Mouse (Mus musculus): ENCODE data around the gene St6galnac3.
"Not testable (repeated sequence)": the region's sequence is repeated elsewhere in the genome, so short reads cannot be mapped to it uniquely, and the experiment has no call there.

St6galnac3 gene

DNA sequence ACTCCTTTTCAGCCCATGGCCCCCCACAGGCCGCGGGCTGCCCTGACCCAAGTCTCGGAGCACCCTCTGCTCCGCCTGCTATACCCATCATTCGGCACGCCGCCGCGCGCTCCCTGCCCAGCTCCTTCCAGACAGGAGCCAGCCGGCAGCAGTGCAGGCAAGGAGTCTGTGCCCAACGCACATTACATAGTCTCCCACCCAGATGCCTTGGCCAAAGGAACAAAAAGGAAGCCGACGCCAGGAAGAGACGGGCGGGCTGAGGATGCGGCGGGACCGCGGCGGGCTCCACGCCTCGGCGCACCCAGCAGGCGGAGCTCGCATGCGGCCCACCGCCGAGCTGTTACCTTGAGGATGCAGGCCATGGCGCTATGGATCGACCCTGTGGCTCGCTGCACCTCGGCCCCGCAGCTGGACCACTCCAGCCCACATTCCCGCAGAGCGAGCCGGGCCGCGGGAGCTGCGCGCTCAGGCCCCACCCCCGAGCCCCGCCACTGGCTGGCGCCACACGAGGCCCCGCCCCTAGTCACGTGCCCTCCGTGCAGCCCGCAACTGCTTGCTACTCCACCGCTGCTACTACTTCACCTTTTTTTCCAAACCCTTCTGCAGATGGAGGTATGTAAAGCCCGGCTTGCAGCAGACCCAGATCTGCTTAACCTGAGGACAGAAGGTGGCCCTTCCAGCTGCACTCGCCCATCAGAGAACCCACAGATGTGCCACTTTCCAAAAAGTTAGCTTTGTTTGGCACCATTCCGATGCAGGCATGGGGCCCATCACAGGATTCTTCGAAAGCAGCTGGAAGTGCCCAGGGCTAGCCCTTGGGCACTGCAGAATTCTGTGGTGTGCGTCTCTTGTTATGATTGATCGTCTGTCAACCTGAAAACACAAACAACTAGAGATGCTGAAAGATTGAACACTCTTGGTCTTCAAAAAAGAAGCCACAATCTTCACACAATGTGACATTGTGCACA, at the start of gene St6galnac3:
St6galnac3 (minus strand) TSS at position 474 of the 968 bp plus-strand sequence.
- peak; percentile 51 for DNase-seq (ENCODE audit: low read depth)

- DNase-seq (ENCODE audit: low read depth), result no peak
Observed at GRCm38 (mm10) chr3:153774568-153774967, 49.6 kb upstream of the St6galnac3 start.

DNA sequence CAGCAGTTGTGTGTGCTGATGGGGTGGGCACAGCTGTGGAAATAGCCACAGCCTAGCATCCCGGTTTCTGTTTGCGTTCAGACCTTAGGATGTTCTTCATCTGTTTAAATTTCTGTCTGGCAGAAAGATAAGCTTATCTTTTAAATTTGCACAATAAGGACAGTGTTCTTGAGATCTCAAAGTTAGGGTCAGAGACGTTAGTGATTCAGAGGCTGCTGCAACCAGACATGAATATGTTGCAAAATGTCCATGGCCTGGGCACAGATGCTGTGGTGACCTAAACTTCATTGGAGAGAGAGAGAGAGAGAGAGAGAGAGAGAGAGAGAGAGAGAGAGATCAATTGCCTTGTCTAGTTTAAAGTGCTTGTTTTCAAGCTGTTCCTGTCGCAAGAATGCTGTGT, 46.5 kb upstream of the St6galnac3 start:
- no peak for DNase-seq (ENCODE audit: low read depth)

GRCm38 (mm10) chr3:153770573-153770972, 45.6 kb upstream of the St6galnac3 start:
- no peak for DNase-seq (ENCODE audit: low read depth)

- no peak for DNase-seq (ENCODE audit: low read depth)
Observed at GRCm38 (mm10) chr3:153769220-153769619, 44.2 kb upstream of the St6galnac3 start.

- DNase-seq (ENCODE audit: low read depth), result no peak
Observed at GRCm38 (mm10) chr3:153765171-153765570, 40.2 kb upstream of the St6galnac3 start.

DNA sequence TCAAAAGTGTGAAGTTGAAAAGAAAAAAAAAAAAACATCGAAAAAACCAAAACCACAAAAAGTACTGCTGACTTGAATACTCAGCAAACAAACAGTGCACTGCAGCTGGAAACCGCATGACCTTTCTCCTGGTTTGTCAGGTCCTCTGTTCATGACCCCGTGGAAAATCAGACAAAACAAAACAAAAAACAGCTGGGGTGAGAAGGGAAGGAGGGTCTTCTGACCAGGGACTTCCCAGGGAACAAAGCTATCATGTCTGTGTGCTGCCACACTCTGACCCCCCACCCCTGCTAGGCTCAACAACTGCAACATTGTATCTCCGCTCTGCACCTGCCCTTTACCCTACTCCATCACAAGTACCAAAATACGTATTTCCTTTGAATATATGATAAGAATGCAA, 39.8 kb upstream of the St6galnac3 start:
- DNase-seq (ENCODE audit: low read depth), result peak; percentile 14

GRCm38 (mm10) chr3:153761171-153761570, 36.2 kb upstream of the St6galnac3 start:
- no peak for DNase-seq (ENCODE audit: low read depth)

DNA sequence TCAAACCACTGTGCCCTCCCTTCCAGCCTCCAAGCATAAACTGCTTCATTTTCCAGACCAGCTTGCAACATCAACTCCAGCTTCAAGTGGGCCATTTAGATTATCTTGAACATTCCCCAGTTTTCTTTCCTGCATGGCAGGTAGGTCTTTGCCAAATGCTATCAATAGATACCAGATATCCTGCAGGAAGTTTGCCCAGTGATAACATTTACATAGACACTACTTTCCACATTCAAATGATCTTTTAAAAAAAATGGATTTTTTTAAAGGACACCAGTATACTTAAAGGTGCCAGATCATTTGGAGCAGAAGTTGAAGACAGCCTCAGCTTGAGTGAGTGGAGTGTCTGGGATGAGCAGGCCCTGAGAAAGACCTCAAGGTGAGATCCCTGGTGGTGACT, 34.3 kb upstream of the St6galnac3 start:
- DNase-seq (ENCODE audit: low read depth), result no peak

DNA sequence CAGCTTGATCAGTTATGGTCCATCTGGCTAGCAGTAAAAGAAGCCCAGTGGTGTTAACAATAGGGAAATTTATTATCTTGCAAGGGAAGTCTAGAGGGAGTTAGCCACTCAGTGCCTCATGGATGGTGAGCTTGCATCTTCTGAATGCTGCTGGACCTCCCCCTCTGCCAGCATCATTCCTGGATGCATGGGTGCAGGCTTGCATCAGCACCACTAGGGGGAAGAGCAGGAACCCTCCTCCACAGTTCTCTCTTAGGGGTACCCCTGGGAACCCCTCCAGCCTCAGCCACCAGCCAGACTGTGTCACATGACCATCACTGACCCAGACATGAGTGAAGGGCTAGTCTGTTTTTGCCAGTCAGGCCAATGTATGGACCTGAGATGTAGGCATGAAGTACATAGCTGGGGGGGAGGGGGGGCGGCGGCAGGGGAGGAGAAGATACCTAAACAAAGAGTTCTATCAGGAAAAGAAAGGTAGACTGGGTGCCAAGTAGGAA, 31.6 kb upstream of the St6galnac3 start:
- no peak for DNase-seq (ENCODE audit: low read depth)

DNA sequence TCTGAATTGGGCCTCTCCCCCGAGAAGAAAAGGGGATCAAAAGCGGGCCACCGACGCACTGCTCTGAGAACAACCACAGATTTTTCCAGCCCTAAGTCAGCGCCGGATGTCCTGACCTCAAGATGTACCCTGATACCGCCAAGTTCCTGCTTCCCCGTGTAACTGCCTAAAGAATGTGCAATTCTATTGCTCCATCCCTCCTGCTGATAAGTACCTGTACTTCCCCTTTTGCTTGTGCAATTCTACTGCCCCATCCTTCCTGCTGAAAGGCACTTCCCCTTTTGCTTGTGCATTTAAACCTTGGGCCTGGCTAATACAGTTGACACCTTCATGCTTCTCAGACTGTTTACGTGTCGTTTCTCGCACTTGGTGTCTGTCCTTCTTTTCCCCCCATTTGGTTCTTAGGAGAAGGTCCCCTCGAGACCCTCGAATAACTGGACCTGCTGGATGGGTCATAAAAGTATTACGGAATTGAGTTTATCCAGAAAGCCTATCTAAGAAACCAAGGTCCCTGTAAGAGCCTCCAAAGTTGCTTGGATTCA, 30.9 kb upstream of the St6galnac3 start:
- not testable (repeated sequence) for DNase-seq (ENCODE audit: low read depth)

DNA sequence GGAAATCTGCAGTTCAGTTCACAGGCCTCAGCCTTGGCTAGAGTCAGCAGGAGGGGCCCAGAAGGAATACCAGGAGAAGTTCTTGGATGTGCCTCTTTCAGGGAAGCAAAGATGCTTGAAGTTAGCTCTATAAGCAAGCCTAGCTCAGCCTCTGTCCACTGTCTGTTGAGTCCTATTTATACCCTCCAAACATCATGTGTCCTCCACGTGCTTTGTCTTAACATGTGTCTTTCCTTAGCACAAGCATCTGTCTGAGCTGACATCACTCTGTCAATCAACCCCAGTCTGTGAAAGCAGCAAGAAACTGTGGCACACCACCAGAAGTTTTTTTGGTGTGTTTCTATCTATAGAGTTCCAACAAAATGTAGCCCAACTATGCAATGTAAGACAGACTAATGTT, 26.5 kb upstream of the St6galnac3 start:
- no peak for DNase-seq (ENCODE audit: low read depth)

DNA sequence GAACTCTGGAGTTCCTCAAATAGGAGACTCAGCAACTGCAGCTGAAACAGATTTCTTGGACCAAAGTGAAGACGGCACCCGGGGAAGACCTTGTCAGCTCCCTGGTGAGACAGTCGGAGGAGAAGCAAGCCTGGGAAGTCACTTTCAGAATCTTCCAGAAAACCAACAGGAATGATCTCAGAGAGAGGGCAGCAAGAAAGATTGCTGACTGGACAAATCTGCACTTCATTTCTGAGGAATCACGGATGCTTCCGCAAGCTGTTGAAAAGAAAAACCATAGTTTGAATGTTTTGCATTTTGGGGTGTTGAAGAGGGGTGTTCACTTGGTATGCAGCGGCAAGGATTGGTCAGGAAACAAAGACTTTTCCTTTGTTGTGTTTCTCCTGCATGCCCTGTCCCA, 24.4 kb upstream of the St6galnac3 start:
- DNase-seq (ENCODE audit: low read depth), result no peak

DNA sequence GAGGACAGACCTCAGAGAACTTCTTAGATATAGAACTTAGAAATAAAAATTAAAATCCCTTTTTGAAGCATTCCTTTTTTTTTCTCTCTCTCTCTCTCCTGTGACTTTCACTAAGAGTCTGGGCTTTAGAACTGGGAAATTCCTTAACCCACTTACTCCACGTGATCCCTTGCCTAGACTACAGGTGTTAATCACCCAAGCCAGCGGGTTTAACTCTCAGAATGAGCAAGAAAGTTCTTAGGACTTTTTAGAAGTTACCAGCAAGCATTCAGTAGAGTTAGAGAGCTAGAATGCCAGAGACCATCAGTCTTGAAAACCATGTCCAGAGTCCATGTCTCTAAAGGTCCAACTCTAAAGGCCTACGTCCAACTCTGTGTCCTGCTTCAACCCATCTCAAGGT, 23.3 kb upstream of the St6galnac3 start:
- no peak for DNase-seq (ENCODE audit: low read depth)

DNA sequence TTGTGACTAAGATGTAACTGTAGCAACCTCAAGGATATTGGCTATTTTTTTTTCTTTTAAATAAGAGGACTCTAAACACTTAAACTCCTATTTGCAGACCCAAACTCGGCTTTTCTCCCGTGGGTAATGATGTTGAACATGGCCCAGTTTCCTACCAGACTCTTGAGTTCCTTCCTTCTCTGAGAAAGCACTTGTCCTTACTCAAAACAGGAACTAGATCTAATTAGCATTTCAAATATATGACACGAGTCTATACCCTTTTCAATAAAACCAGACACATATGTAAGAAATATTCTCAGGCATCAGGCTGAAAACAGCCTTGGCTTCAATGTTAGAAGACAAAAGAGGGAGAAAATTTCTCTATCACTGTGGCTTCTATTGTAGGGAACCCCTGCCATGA, 20.1 kb upstream of the St6galnac3 start:
- DNase-seq (ENCODE audit: low read depth), result no peak

DNA sequence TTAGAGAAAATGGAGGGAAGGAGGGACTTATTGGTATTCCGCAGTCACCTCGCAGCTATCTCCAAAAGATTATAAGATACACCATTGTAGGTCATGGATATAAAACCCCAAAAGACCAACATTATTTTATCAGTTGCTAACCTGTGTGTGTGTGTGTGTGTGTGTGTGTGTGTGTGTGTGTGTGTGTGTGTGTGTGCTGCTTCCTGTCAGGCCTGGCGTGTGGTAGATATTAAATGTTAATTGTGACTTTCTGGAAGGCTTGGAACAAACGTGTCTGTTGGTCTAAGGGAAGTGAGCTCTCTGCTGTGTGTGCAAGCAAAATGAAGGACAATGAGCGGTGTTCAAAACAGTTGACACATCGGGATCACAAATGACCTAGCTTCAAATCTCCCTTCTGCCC, 19.5 kb upstream of the St6galnac3 start:
- DNase-seq (ENCODE audit: low read depth), result no peak

DNA sequence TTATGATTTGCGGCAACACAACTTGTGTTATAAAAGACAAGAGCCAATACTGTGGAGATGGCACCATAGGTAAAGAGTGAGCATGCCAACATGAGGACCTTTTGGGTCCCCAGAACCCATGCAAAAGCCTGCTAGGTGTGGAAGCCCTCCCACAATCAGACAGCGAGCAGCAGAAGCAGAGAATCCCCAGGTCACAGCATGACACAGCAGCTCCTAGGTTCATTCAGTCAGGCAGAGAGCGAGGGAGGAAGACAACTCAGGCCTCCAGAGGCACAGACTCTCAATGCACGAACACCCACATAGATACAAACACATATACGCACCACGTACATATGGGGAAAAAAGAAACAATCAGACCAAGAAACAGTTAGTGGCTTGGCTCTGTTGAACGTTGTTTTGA, 16.8 kb upstream of the St6galnac3 start:
- DNase-seq (ENCODE audit: low read depth), result no peak

- DNase-seq (ENCODE audit: low read depth), result no peak
Observed at GRCm38 (mm10) chr3:153739351-153739750, 14.4 kb upstream of the St6galnac3 start.

DNA sequence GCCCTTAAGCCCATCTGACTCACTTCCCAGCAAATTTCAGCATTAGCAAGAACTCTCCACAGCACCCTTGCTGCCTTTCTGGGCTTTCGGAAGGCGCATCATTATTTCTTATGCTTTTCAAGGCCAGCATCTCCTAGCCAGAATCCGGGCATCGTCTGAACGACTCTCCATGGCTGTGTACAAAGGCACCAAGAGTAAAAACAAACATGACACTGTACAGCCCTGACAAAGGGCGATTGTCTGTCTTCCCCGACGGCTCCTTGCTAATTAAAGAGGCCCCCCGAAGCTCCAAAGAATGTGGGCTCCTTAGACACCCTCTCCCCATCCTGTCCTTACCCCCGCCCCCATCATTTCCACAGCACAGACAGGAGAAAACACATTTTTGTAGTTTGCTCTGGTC, 13.4 kb upstream of the St6galnac3 start:
- DNase-seq (ENCODE audit: low read depth), result no peak

DNA sequence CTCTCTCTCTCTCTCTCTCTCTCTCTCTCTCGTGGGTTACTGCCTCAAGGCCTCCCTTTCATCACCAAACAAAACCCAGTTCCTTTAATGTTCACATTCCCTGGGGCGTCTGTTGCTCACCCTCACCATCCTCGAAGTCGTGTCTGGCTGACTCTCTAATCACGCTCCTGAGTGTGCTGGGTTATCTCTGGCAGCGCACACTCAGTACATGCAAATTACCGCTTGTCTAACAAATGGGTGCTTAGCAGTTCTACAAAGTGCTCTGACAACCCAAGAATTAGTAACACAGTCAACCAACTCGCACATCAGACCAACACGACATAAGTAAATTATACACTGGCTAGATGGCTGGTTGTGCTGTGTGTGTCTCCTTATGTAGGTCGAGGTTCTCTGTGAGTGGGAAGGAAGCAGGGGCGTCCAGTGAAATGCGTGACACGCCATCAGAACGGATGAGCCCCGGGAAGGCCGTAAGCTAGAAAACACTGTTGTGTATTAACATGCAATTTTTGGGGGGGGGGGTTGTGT, 11.8 kb upstream of the St6galnac3 start:
- no peak for DNase-seq (ENCODE audit: low read depth)

GRCm38 (mm10) chr3:153735796-153736549, 11.0 kb upstream of the St6galnac3 start:
- DNase-seq (ENCODE audit: low read depth), result no peak

GRCm38 (mm10) chr3:153734741-153735140, 9.8 kb upstream of the St6galnac3 start:
- DNase-seq (ENCODE audit: low read depth), result no peak
